Mouse (Mus musculus) embryonic facial prominence, embryonic 12.5 days (tissue): Measurements from ENCODE around the gene Taar6. TPM values are rescaled to one million over a fixed set of nuclear protein-coding genes. Genes with fewer than 3 reads are reported as not detected.

Experiments used
- ATAC-seq: fragments of 200-750 bp; cut with Nextera tagmentation; 2 replicates; pipeline ENCODE4 v1.8.0; 2017; ENCODE audit not compliant: insufficient number of reproducible peaks, insufficient read depth, low FRiP score, low TSS enrichment
- H3K27ac ChIP-seq: fragments of 300-500 bp; sonication (generic); 2 replicates; pipeline ENCODE4 v1.5.1; 2016; ENCODE audit warnings: mild to moderate bottlenecking
- H3K27me3 ChIP-seq: fragments of 300-500 bp; sonication (generic); 2 replicates; pipeline ENCODE4 v1.6.1; 2016; ENCODE audit warnings: mild to moderate bottlenecking, moderate library complexity
- H3K36me3 ChIP-seq: fragments of 300-500 bp; sonication (generic); 2 replicates; pipeline ENCODE4 v1.6.1; 2016; ENCODE audit warnings: mild to moderate bottlenecking
- H3K4me1 ChIP-seq: fragments of 300-500 bp; sonication (generic); 2 replicates; pipeline ENCODE4 v1.6.1; 2016
- H3K4me2 ChIP-seq: fragments of 300-500 bp; sonication (generic); replicated peaks from 2 replicates; pipeline ENCODE4 v1.6.1; 2016; ENCODE audit warnings: mild to moderate bottlenecking, moderate library complexity
- H3K4me3 ChIP-seq: fragments of 300-500 bp; sonication (generic); 2 replicates; pipeline ENCODE4 v1.5.1; 2016; ENCODE audit warnings: mild to moderate bottlenecking
- H3K9ac ChIP-seq: fragments of 300-500 bp; sonication (generic); 2 replicates; pipeline ENCODE4 v1.6.1; 2016; ENCODE audit warnings: mild to moderate bottlenecking, moderate library complexity
- H3K9me3 ChIP-seq: fragments of 300-500 bp; sonication (generic); 2 replicates; pipeline ENCODE4 v1.6.1; 2016; ENCODE audit warnings: mild to moderate bottlenecking, moderate library complexity
- WGBS: fragments of 180-500 bp; shearing (Covaris S2); methylation state at CpG from one replicate; pipeline ENCODE4 v1.1.7; 2016; 5-methylcytosine and 5-hydroxymethylcytosine counted together
- polyA plus RNA-seq: library from polyadenylated mRNA; unstranded; fragments of >200 nt; fragmentation: Nextera tagmentation; extraction: Ambion mirVana; gene quantifications from 2 replicates; pipeline ENCODE4 v1.2.1, GENCODE M21; 2016

Taar6 gene
- not detected in 2 replicates for polyA plus RNA-seq

DNA sequence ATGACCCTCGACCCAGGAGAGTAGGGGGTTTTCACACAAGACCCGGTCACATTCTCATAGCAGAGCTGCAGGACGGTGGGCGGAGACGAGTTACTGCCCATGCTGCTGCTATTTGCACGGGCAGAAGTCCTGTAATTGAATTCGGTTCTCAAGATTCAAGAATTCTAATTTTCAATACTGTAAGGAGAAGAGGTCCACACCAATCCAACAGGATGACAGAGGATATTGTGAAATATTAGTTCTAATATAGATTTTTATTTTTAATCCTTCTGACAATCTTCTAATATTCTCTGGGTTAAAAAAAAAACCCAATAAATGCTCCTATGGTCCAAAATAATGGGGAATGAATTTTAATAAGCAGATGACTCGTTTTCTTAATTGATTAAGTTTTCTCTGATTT lies at the start of gene Taar6:
Taar6 (minus strand) TSS at position 101 of the 400 bp plus-strand sequence.
- no peak within 1 kb of the TSS for H3K27ac ChIP-seq
- no peak within 1 kb of the TSS for H3K4me3 ChIP-seq
- no peaks in the 10 kb centered on the region for H3K9me3 ChIP-seq
- no peaks in the 10 kb centered on the region for H3K36me3 ChIP-seq
- no peak for ATAC-seq
- no peaks in the 10 kb centered on the region for H3K27me3 ChIP-seq
- H3K4me2 ChIP-seq = no peak within 1 kb of the TSS
- H3K9ac ChIP-seq = no peak within 1 kb of the TSS
- 72% methylated on average over 8 of the region's 8 CpGs for WGBS
- no peaks in the 10 kb centered on the region for H3K4me1 ChIP-seq

DNA sequence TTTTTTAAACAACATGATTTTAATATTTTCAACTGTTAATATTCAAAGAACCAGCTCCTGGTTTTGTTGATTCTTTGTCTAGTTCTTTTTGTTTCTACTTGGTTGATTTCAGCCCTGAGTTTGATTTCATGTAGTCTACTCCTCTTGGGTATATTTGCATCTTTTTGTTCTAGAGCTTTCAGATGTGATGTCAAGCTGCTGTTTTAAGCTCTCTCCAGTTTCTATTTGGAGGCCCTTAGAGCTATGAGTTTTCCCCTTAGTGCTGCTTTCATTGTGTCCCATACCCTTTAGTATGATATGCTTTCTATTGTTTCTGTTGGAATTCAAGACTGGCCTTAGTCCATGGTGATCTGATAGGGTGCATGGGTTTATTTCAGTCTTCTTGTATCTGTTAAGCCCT lies 45.9 kb upstream of the Taar6 start:
- Histone ChIP-seq H3K27ac (no peak overlapping the region), H3K4me3 (no peak overlapping the region), H3K4me1 (no peaks in the 10 kb centered on the region), H3K27me3 (no peaks in the 10 kb centered on the region), H3K9ac (no peak overlapping the region), H3K36me3 (no peaks in the 10 kb centered on the region), H3K4me2 (no peak overlapping the region), H3K9me3 (no peaks in the 10 kb centered on the region)
- no peak for ATAC-seq

DNA sequence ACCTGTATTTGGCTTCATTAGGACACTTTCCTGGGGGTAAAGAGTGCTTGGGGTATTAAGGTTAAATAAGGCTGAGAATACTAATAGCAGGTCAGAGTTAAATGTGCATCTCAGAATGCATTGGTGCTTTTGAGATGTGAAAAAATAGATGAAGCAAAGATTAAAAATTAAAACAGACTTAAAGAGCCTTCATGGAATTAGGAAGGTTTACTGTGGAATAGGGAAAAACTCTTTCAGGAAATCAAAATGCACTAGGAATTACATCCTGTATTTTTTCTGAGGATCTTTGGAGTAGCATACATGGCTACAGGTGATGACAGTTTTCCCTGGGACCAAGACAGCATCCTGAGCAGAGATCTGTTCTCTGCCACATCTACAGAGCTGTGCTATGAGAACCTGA lies 41.5 kb upstream of the Taar6 start, which contains the start of gene Taar7d:
Taar7d (plus strand) TSS at position 301 of the 400 bp plus-strand sequence.
- Histone ChIP-seq H3K27ac (no peak within 1 kb of the TSS), H3K4me2 (no peak within 1 kb of the TSS), H3K4me1 (no peaks in the 10 kb centered on the region), H3K9me3 (no peaks in the 10 kb centered on the region), H3K4me3 (no peak within 1 kb of the TSS), H3K36me3 (no peaks in the 10 kb centered on the region), H3K27me3 (no peaks in the 10 kb centered on the region), H3K9ac (no peak within 1 kb of the TSS)
- ATAC-seq = no peak

DNA sequence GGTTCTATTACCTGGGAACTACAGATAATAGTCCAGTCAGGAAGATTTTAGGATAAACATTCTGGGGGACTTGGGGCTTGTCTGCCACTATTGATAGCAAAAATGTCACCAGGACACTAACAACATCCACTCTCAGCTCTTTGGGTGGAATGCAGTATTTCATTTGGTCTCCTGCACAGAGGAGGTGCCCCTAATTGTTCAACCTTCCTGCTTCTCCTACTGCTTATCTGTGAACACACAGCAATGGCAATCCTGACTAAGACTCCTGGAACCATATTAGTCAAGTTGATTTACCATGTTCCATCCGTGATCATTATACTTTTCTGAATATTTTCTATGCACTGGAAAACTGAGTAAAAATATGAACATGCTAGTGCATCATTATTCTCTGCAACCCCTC lies 22.7 kb upstream of the Taar6 start:
- Histone ChIP-seq H3K27me3 (no peaks in the 10 kb centered on the region), H3K36me3 (no peaks in the 10 kb centered on the region), H3K9ac (no peak overlapping the region), H3K27ac (no peak overlapping the region), H3K9me3 (no peaks in the 10 kb centered on the region), H3K4me3 (no peak overlapping the region), H3K4me2 (no peak overlapping the region), H3K4me1 (no peaks in the 10 kb centered on the region)
- WGBS = 84% methylated on average over 1 of the region's 1 CpGs
- no peak for ATAC-seq

DNA sequence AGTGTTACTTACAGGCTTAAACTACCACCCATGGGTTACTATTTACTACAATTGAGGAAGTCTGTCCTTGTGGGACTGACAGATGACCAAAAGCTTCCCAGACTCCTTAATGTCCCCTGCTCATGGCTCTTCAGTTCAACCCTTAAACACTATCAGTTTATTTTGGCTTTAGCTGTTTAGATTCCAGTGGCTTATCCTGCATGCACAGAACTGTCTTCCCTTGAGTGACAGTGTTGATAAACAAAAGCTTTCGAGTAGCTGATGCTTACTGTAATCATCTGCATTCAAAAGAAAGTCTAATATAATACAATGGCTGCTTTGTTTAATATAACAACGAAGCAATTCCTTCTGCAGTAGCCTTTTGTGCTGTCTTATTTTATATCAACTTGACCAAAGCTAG lies 21.6 kb upstream of the Taar6 start:
- Histone ChIP-seq H3K27ac (no peak overlapping the region), H3K36me3 (no peaks in the 10 kb centered on the region), H3K9me3 (no peaks in the 10 kb centered on the region), H3K4me3 (no peak overlapping the region), H3K4me2 (no peak overlapping the region), H3K9ac (no peak overlapping the region), H3K27me3 (no peaks in the 10 kb centered on the region), H3K4me1 (no peaks in the 10 kb centered on the region)
- WGBS = 48% methylated on average over 2 of the region's 2 CpGs
- no peak for ATAC-seq

DNA sequence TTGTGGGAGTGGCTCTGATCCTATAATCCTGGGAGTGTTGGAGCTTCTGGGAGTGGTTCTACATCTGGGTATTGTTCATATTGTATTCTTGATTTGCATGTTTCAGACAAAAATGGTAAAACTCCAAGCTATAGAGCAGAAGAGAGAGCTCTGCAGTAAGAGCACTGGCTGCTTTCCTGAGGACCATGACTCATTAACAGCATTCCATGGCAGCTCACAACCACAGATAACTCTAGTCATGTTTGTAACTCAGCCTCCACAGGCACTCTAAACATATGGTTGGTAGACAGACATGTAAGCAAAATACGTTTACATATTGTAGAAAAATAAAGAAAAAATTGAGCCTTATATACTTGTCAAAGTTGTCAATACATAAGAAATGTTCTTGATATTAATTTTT lies 21.0 kb upstream of the Taar6 start:
- H3K4me1 ChIP-seq = no peaks in the 10 kb centered on the region
- H3K9ac ChIP-seq = no peak overlapping the region
- H3K27ac ChIP-seq = no peak overlapping the region
- ATAC-seq = no peak
- H3K9me3 ChIP-seq = no peaks in the 10 kb centered on the region
- H3K36me3 ChIP-seq = no peaks in the 10 kb centered on the region
- no peaks in the 10 kb centered on the region for H3K27me3 ChIP-seq
- 68% methylated on average over 1 of the region's 1 CpGs for WGBS
- H3K4me3 ChIP-seq = no peak overlapping the region
- no peak overlapping the region for H3K4me2 ChIP-seq

DNA sequence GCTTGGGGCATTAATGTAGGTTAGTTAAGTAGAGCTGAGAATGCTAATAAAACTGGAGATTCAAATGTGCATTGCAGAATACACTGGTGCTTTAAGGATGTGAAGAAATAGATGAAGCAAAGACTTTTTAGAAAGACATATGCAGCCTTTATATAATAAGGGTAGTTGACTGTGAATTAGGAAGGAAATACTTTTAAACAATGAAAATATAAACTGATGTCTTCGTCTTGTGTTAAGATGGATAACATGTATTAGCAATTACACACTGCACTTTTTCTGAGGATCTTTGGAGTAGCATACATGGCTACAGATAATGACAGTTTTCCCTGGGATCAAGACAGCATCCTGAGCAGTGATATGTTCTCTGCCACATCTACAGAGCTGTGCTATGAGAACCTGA lies 14.2 kb upstream of the Taar6 start, which contains the start of gene Taar7b:
Taar7b (plus strand) TSS at position 301 of the 400 bp plus-strand sequence.
- H3K4me1 ChIP-seq = no peaks in the 10 kb centered on the region
- 76% methylated on average over 1 of the region's 1 CpGs for WGBS
- H3K9ac ChIP-seq = no peak within 1 kb of the TSS
- no peak within 1 kb of the TSS for H3K4me3 ChIP-seq
- no peaks in the 10 kb centered on the region for H3K36me3 ChIP-seq
- no peak for ATAC-seq
- no peaks in the 10 kb centered on the region for H3K9me3 ChIP-seq
- no peak within 1 kb of the TSS for H3K27ac ChIP-seq
- no peak within 1 kb of the TSS for H3K4me2 ChIP-seq
- H3K27me3 ChIP-seq = no peaks in the 10 kb centered on the region

DNA sequence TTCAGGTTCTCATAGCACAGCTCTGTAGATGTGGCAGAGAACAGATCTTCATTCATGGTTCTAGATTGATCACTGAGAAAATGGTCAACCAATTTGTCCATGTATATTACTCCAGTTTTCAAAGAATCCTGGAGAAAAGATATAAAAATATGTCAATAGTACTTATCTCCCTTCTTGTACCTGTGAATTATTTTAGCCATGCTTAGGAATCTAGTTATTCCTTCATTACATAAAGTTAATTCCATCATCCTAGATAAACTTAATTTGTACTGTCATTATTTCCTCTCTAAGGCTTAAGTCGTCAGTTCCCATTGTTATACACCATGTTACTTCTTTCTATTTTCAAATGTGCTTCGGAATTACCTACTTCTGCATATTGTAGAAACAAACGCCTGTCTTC lies 7.9 kb upstream of the Taar6 start, which contains the start of gene Taar7a:
Taar7a (minus strand) TSS at position 101 of the 400 bp plus-strand sequence.
- ATAC-seq = no peak
- H3K27me3 ChIP-seq = no peaks in the 10 kb centered on the region
- H3K9ac ChIP-seq = no peak within 1 kb of the TSS
- H3K4me2 ChIP-seq = no peak within 1 kb of the TSS
- WGBS = 90% methylated on average over 3 of the region's 3 CpGs
- H3K27ac ChIP-seq = no peak within 1 kb of the TSS
- no peaks in the 10 kb centered on the region for H3K9me3 ChIP-seq
- H3K4me3 ChIP-seq = no peak within 1 kb of the TSS
- no peaks in the 10 kb centered on the region for H3K4me1 ChIP-seq
- no peaks in the 10 kb centered on the region for H3K36me3 ChIP-seq

DNA sequence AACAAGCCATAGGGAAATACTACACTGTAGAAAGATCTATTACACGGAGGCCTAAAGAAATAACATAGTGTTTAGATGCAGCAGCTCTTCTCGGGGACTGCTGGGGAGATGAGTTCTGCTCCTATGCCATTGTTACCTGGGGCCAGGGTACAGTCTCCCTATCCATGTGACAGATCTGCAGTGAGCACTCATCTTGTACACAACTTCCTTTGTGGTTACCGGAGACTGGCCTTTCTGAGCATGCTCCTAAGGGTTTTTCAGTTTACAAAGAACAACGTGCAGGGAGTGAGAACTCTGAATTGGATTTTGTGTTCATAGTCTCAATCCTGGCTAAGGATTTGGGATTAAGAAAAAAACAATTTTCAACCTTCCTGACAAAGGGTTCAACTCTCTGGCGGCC lies 973 bp upstream of the Taar6 start:
- no peaks in the 10 kb centered on the region for H3K4me1 ChIP-seq
- H3K27me3 ChIP-seq = no peaks in the 10 kb centered on the region
- H3K9ac ChIP-seq = no peak overlapping the region
- H3K9me3 ChIP-seq = no peaks in the 10 kb centered on the region
- H3K36me3 ChIP-seq = no peaks in the 10 kb centered on the region
- 75% methylated on average over 5 of the region's 5 CpGs for WGBS
- no peak for ATAC-seq
- no peak overlapping the region for H3K4me3 ChIP-seq
- H3K27ac ChIP-seq = no peak overlapping the region
- no peak overlapping the region for H3K4me2 ChIP-seq

DNA sequence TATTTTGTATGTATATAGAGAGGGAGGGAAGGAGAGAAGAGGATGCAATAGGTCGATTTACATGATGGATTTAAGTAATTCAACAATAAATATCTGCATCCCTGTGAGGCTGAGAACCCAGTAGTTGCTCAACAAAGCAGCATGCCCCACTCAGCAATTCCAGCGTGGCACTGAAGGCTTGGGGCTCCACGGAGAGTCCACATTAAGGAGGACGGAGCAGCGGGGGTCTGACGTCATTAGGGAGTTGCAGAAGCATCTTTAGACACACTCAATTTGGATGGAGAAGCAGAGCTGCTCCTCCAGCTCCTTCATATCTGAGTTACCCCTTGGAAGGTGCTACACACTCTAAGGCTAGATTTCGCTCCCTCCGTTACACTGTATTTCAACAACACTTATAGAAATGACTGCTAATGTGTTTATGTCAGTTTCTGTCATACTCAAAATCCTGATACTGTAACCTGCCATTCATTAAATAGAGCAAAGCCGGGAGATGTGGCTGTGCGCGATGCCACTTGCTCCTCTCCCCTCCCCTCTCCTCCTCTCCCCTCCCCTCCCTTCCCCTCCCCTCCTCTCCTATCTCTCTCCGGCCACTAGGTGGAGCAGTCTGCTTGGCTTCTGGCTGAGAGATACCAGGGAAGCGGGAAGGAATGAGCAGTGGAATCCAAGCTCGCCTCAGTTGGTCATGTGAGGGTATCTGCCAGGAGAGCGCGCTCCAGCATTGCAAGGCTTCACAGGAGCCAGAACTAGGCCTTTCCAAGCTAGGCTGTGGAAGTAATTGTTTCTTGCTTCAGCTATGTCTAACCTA lies 6.3 kb downstream of the Taar6 start:
- H3K4me1 ChIP-seq = no peaks in the 10 kb centered on the region
- no peak; the same call in 1 of the 2 replicates for ATAC-seq
- no peak overlapping the region for H3K9ac ChIP-seq
- no peaks in the 10 kb centered on the region for H3K9me3 ChIP-seq
- H3K27me3 ChIP-seq = 0 out of 2 replicates have a peak, but pooled peaks cover 4% of the 10 kb centered on the region
- WGBS = 43% methylated on average over 16 of the region's 16 CpGs
- H3K4me3 ChIP-seq = no peak overlapping the region
- no peaks in the 10 kb centered on the region for H3K36me3 ChIP-seq
- no peak overlapping the region for H3K4me2 ChIP-seq
- H3K27ac ChIP-seq = no peak overlapping the region

DNA sequence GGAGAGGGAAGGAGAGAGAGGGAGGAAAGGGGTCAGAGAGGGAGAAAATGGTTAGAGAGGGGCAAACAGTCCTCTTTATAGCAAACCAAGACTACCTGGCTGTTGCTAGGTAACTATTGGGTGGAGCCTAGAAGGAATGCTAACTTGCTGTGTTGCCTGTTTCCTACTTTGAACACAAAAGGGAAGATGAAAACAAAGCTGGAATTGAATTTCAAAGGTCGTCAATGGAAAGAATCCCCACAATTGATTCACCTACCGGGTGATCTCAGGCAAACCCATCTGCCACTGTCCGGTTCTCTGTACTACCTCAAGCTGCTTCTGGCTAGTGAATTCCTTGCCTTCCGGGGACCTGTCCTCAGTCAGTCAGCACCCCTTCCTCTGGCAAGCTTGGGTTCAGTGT lies 7.5 kb downstream of the Taar6 start:
- 38% methylated on average over 4 of the region's 4 CpGs for WGBS

DNA sequence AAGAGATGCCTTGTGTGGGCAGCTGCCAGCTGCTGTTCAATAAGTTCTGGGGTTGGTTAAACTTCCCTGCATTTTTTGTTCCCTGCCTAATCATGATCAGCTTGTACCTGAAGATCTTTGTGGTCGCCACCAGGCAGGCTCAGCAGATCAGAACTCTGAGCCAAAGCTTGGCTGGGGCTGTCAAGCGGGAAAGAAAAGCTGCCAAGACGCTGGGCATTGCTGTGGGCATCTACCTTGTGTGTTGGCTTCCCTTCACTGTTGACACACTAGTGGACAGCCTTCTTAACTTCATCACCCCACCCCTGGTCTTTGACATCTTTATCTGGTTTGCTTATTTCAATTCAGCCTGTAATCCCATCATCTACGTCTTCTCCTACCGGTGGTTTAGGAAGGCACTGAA lies 14.2 kb downstream of the Taar6 start:
- Histone ChIP-seq H3K9me3 (no peaks in the 10 kb centered on the region), H3K4me3 (no peak overlapping the region), H3K27me3 (0 out of 2 replicates have a peak, but pooled peaks cover 3% of the 10 kb centered on the region), H3K4me1 (no peaks in the 10 kb centered on the region), H3K36me3 (no peaks in the 10 kb centered on the region), H3K9ac (no peak overlapping the region), H3K4me2 (no peak overlapping the region), H3K27ac (no peak overlapping the region)
- WGBS = 89% methylated on average over 5 of the region's 5 CpGs
- ATAC-seq = no peak

More for the DNA sequence above, 7.5 kb downstream of the Taar6 start:
- no peak overlapping the region for H3K9ac ChIP-seq
- no peak overlapping the region for H3K4me2 ChIP-seq
- H3K27ac ChIP-seq = no peak overlapping the region
- ATAC-seq = no peak
- H3K4me1 ChIP-seq = no peaks in the 10 kb centered on the region
- H3K36me3 ChIP-seq = no peaks in the 10 kb centered on the region
- H3K9me3 ChIP-seq = no peaks in the 10 kb centered on the region
- no peak overlapping the region for H3K4me3 ChIP-seq
- 0 out of 2 replicates have a peak, but pooled peaks cover 4% of the 10 kb centered on the region for H3K27me3 ChIP-seq
